Mouse (Mus musculus): Measurements from ENCODE around the gene Dusp13. TPM values are rescaled to one million over a fixed set of nuclear protein-coding genes. Genes with fewer than 3 reads are reported as not detected.
A peak's percentile ranks its signal among the peaks of the same experiment; 100 is the strongest.

Dusp13 gene
- polyA plus RNA-seq, 1 experiment from 2014 or later: not detected

- H3K9ac ChIP-seq: no peak overlapping the region
- ATAC-seq (ENCODE audit: extremely low read depth, insufficient number of reproducible peaks, low FRiP score, low TSS enrichment): no peak
- no peak overlapping the region for H3K4me3 ChIP-seq
- no peaks in the 10 kb centered on the region for H3K36me3 ChIP-seq
- 72% methylated on average over 7 of the region's 7 CpGs for WGBS
- no peak overlapping the region for H3K4me2 ChIP-seq
- no peak overlapping the region for H3K27ac ChIP-seq (replicated peaks)
- no peaks in the 10 kb centered on the region; the same call in 1 of the 2 replicates for H3K27me3 ChIP-seq (replicated peaks)
- peaks cover 11% of the 10 kb centered on the region for H3K4me1 ChIP-seq
- peaks cover 3% of the 10 kb centered on the region; the same call in 1 of the 2 replicates for H3K9me3 ChIP-seq
Measured at GRCm38 (mm10) chr14:21696186-21696830, 54.7 kb downstream of the Dusp13 start.

GRCm38 (mm10) chr14:21695020-21695419 lies 56.0 kb downstream of the Dusp13 start:
- no peak overlapping the region for H3K4me3 ChIP-seq
- H3K9me3 ChIP-seq: peaks cover 3% of the 10 kb centered on the region; the same call in 1 of the 2 replicates
- H3K27me3 ChIP-seq (replicated peaks): no peaks in the 10 kb centered on the region
- WGBS: 68% methylated on average over 6 of the region's 6 CpGs
- no peak for ATAC-seq (ENCODE audit: extremely low read depth, insufficient number of reproducible peaks, low FRiP score, low TSS enrichment)
- no peak overlapping the region for H3K4me2 ChIP-seq
- H3K9ac ChIP-seq: no peak overlapping the region
- H3K36me3 ChIP-seq: no peaks in the 10 kb centered on the region
- H3K4me1 ChIP-seq: peaks cover 11% of the 10 kb centered on the region
- H3K27ac ChIP-seq (replicated peaks): no peak overlapping the region

- Histone ChIP-seq H3K4me1 (peaks cover 12% of the 10 kb centered on the region), H3K9ac (no peak overlapping the region), H3K27me3 (replicated peaks) (peaks cover 17% of the 10 kb centered on the region), H3K36me3 (no peaks in the 10 kb centered on the region), H3K9me3 (peaks cover 3% of the 10 kb centered on the region; the same call in 1 of the 2 replicates), H3K4me2 (no peak overlapping the region), H3K27ac (replicated peaks) (no peak overlapping the region), H3K4me3 (no peak overlapping the region)
- WGBS: 77% methylated on average over 3 of the region's 3 CpGs
- ATAC-seq (ENCODE audit: extremely low read depth, insufficient number of reproducible peaks, low FRiP score, low TSS enrichment): no peak
Measured at GRCm38 (mm10) chr14:21691070-21691469, 59.9 kb downstream of the Dusp13 start.

- Histone ChIP-seq H3K4me3 (peak overlapping the region; percentile 48), H3K9ac (peak overlapping the region; percentile 63), H3K27me3 (replicated peaks) (peaks cover 20% of the 10 kb centered on the region), H3K9me3 (no peaks in the 10 kb centered on the region), H3K4me2 (peak overlapping the region; percentile 74), H3K27ac (replicated peaks) (no peak overlapping the region), H3K4me1 (peaks cover 27% of the 10 kb centered on the region), H3K36me3 (no peaks in the 10 kb centered on the region)
- WGBS: 10% methylated on average over 49 of the region's 49 CpGs
- no peak for ATAC-seq (ENCODE audit: extremely low read depth, insufficient number of reproducible peaks, low FRiP score, low TSS enrichment)
Measured at GRCm38 (mm10) chr14:21686376-21687279, 64.4 kb downstream of the Dusp13 start.

- 0 out of 2 replicates have a peak overlapping the region, but pooled peaks have one; percentile 74 for H3K4me2 ChIP-seq
- no peaks in the 10 kb centered on the region for H3K9me3 ChIP-seq
- no peak overlapping the region for H3K27ac ChIP-seq (replicated peaks)
- no peak overlapping the region for H3K4me3 ChIP-seq
- H3K27me3 ChIP-seq (replicated peaks): peaks cover 20% of the 10 kb centered on the region
- H3K9ac ChIP-seq: no peak overlapping the region
- no peaks in the 10 kb centered on the region for H3K36me3 ChIP-seq
- no peak for ATAC-seq (ENCODE audit: extremely low read depth, insufficient number of reproducible peaks, low FRiP score, low TSS enrichment)
- WGBS: 83% methylated on average over 10 of the region's 10 CpGs
- H3K4me1 ChIP-seq: peaks cover 31% of the 10 kb centered on the region
Measured at GRCm38 (mm10) chr14:21685411-21686146, 65.4 kb downstream of the Dusp13 start.

GRCm38 (mm10) chr14:21683834-21684233 lies 67.1 kb downstream of the Dusp13 start:
- Histone ChIP-seq H3K4me1 (peaks cover 48% of the 10 kb centered on the region), H3K4me3 (no peak overlapping the region), H3K9me3 (no peaks in the 10 kb centered on the region), H3K27ac (replicated peaks) (0 out of 2 replicates have a peak overlapping the region, but pooled peaks have one; percentile 36), H3K27me3 (replicated peaks) (peaks cover 20% of the 10 kb centered on the region), H3K36me3 (no peaks in the 10 kb centered on the region), H3K9ac (no peak overlapping the region), H3K4me2 (no peak overlapping the region)
- 53% methylated on average over 4 of the region's 4 CpGs for WGBS
- ATAC-seq (ENCODE audit: extremely low read depth, insufficient number of reproducible peaks, low FRiP score, low TSS enrichment): no peak

Other genes starting within 250 kb of the Dusp13 start
- gene Dupd1, start 36.6 kb downstream of the Dusp13 start, polyA plus RNA-seq (2015; fragmentation: Nextera tagmentation; extraction: Ambion mirVana): 0.36 TPM in 1 of 2 replicates, not detected in the other
- 8.2 and 9.2 TPM in 2 replicates for gene Samd8, start 650 bp downstream of the Dusp13 start, polyA plus RNA-seq (2015; fragmentation: Nextera tagmentation; extraction: Ambion mirVana)
- gene Vdac2, start 74.1 kb upstream of the Dusp13 start, polyA plus RNA-seq (2015; fragmentation: Nextera tagmentation; extraction: Ambion mirVana): 414 and 475 TPM in 2 replicates
- 36.7 and 44.7 TPM in 2 replicates for gene Comtd1, start 97.8 kb upstream of the Dusp13 start, polyA plus RNA-seq (2015; fragmentation: Nextera tagmentation; extraction: Ambion mirVana)
- 3.3 and 4.2 TPM in 2 replicates for gene Zfp503, start 238.4 kb upstream of the Dusp13 start, polyA plus RNA-seq (2015; fragmentation: Nextera tagmentation; extraction: Ambion mirVana)

All from heart, embryonic 13.5 days (tissue).